Comparison of ENCODE assay signal across 8 mouse cellular contexts in the genomic region with DNA sequence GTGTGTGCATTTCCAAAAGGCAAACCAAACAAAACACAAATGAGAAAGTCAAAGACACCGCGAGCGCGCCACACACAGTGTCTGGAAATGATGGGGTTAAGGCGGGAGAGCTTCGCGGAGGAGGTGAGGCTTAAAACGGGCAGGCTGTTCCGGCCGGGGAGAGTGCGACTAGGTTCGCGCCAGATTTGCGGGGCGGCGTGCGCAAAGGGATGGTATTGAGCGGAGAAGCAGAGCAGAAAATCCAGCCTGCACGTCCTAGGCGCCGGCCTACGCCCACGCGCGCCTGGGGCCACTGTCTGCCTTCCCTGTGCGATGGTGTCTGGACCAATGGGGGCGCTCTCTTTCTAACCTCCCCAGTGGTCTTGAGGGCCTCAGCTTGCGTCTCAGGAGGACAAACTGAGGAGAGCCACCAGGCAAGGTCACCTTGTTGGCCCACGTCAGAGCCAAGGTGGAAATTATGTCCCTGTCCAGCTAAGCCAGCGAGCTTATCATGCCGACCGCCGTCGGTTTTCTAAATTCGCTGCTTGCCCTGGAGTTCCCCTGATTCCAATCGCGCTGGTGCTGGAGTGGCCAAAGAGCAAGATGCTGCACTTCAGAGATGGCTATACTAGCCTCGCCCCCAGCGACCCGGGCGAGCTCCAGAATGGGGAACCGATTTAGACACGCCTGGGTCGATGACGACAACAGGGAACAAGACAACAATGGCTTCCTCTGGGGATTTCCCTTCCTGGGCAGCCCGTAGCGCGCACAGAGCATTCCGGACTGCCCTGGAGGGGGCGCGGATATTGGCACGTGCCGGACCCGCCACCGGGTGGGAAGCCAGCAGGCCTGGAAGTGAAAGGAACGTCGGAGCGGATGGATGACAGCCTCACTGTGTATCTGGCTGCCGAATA. TPM values are rescaled to one million over a fixed set of nuclear protein-coding genes. Genes with fewer than 3 reads are reported as not detected.
DNase-seq lines count a peak whose midpoint lies in the region; ATAC-seq and TF ChIP-seq lines count a peak whose summit lies in the region.

No protein-coding gene starts in this region.

- peaks cover 100% of the 10 kb centered on the region for H3K27me3 ChIP-seq in embryonic facial prominence, embryonic 13.5 days
- H3K27me3 ChIP-seq in heart, postnatal 0 days (ENCODE audit: control insufficient read depth, insufficient read depth, low read length), result peaks cover 76% of the 10 kb centered on the region

- H3K36me3 ChIP-seq in embryonic facial prominence, embryonic 13.5 days, result no peaks in the 10 kb centered on the region
- no peaks in the 10 kb centered on the region for H3K36me3 ChIP-seq in heart, postnatal 0 days (replicated peaks; ENCODE audit: control insufficient read depth, insufficient read depth, low read length)

- no peak for TF ChIP-seq EP300 in heart, postnatal 0 days (IDR thresholded peaks at IDR 0.05; ENCODE audit: low read depth)

- under 1% methylated on average over 59 of the region's 59 CpGs for WGBS in embryonic facial prominence, embryonic 13.5 days
- WGBS in heart, postnatal 0 days, result under 1% methylated on average over 59 of the region's 59 CpGs

- H3K4me2 ChIP-seq in embryonic facial prominence, embryonic 13.5 days, result peak overlapping the region; percentile 76
- peak overlapping the region; percentile 52 for H3K4me2 ChIP-seq in heart, postnatal 0 days (ENCODE audit: low read depth, low read length)

- 0 out of 2 replicates have a peak overlapping the region, but pooled peaks have one; percentile 12 for H3K9ac ChIP-seq in embryonic facial prominence, embryonic 13.5 days
- H3K9ac ChIP-seq in heart, postnatal 0 days (replicated peaks; ENCODE audit: low read depth, low read length), result no peak overlapping the region

- no peak for TF ChIP-seq CTCF in heart, postnatal 0 days (IDR thresholded peaks at IDR 0.05; ENCODE audit: low read depth)

- DNase-seq in left cerebral cortex, adult 18-20 months (ENCODE audit: low spot score in 2 of 2), result peak; percentile 63 to 82
- no peak for DNase-seq in left cerebral cortex, adult 8-10 months (ENCODE audit: low spot score in 2 of 2)
- peak; percentile 76 for DNase-seq in heart, postnatal 0 days (ENCODE audit: low spot score)
- peak; percentile 65 for DNase-seq in kidney, postnatal 10 days
- peak; percentile 88 for DNase-seq in lung, postnatal 10 days
- DNase-seq in yolk sac, embryonic 10.5 days (ENCODE audit: low spot score), result peak; percentile 22

- no peak overlapping the region for H3K27ac ChIP-seq in embryonic facial prominence, embryonic 13.5 days
- H3K27ac ChIP-seq in heart, postnatal 0 days (ENCODE audit: low read depth), result no peak overlapping the region

- H3K4me1 ChIP-seq in embryonic facial prominence, embryonic 13.5 days, result peaks cover 34% of the 10 kb centered on the region
- H3K4me1 ChIP-seq in heart, postnatal 0 days (ENCODE audit: control insufficient read depth, insufficient read depth), result peaks cover 22% of the 10 kb centered on the region; the same call in 1 of the 2 replicates

- H3K9me3 ChIP-seq in embryonic facial prominence, embryonic 13.5 days, result no peaks in the 10 kb centered on the region
- H3K9me3 ChIP-seq in heart, postnatal 0 days (replicated peaks; ENCODE audit: control insufficient read depth, low read length), result no peaks in the 10 kb centered on the region

- no peak for ATAC-seq in embryonic facial prominence, embryonic 13.5 days (ENCODE audit: insufficient number of reproducible peaks, insufficient read depth, low FRiP score, low TSS enrichment, low read depth)
- peak; percentile 80 for ATAC-seq in heart, postnatal 0 days (ENCODE audit: insufficient read depth, low read depth)
- ATAC-seq in neutrophil, adult 5-6 weeks (ENCODE audit: extremely low read depth, insufficient number of reproducible peaks, low FRiP score, poor library complexity, severe bottlenecking), result peak; percentile 79

- H3K4me3 ChIP-seq in embryonic facial prominence, embryonic 13.5 days, result peak overlapping the region; percentile 47
- H3K4me3 ChIP-seq in heart, postnatal 0 days (ENCODE audit: low read depth, low read length), result peak overlapping the region; percentile 44

RNA-seq across cellular contexts. Expression of a gene that starts 11.0 kb away (rescaled TPM):
- not detected for total RNA-seq in left cerebral cortex, adult 18-20 months (2021)
- total RNA-seq in left cerebral cortex, adult 8-10 months (2022), result not detected
- polyA plus RNA-seq in embryonic facial prominence, embryonic 13.5 days (2015; fragmentation: Nextera tagmentation; extraction: Ambion mirVana), result not detected in 2 replicates
- total RNA-seq in heart, postnatal 0 days (2014; rRNA removed; ENCODE audit: low replicate concordance), result not detected in 2 replicates
- polyA plus RNA-seq in heart, postnatal 0 days (2015; fragmentation: Nextera tagmentation; extraction: Ambion mirVana), result not detected in 2 replicates
- not detected in 2 replicates for total RNA-seq in neutrophil, adult 5-6 weeks (2017)

RNA-seq across cellular contexts. Expression of a gene that starts 13.0 kb away (rescaled TPM):
- 100 to 1,000 TPM; 145 to 165 TPM for total RNA-seq in left cerebral cortex, adult 18-20 months (2021)
- 100 to 1,000 TPM; 102 to 124 (median 110) TPM for total RNA-seq in left cerebral cortex, adult 8-10 months (2022)
- 0.73 TPM in 1 of 2 replicates, not detected in the other for polyA plus RNA-seq in embryonic facial prominence, embryonic 13.5 days (2015; fragmentation: Nextera tagmentation; extraction: Ambion mirVana)
- total RNA-seq in heart, postnatal 0 days (2014; rRNA removed; ENCODE audit: low replicate concordance), result not detected in 2 replicates
- 0.08 and 0.18 TPM in 2 replicates for polyA plus RNA-seq in heart, postnatal 0 days (2015; fragmentation: Nextera tagmentation; extraction: Ambion mirVana)
- total RNA-seq in neutrophil, adult 5-6 weeks (2017), result not detected in 2 replicates

RNA-seq across cellular contexts. Expression of a gene that starts 21.5 kb away (rescaled TPM):
- 1 to 10 TPM; 1.7 to 1.9 TPM for total RNA-seq in left cerebral cortex, adult 18-20 months (2021)
- 1 to 10 TPM in 2 of 4 experiments, under 1 TPM in 2; 0.50 to 2.0 (median 1.1) TPM for total RNA-seq in left cerebral cortex, adult 8-10 months (2022)
- polyA plus RNA-seq in embryonic facial prominence, embryonic 13.5 days (2015; fragmentation: Nextera tagmentation; extraction: Ambion mirVana), result 0.37 and 0.62 TPM in 2 replicates
- total RNA-seq in heart, postnatal 0 days (2014; rRNA removed; ENCODE audit: low replicate concordance), result 4.2 and 8.8 TPM in 2 replicates
- polyA plus RNA-seq in heart, postnatal 0 days (2015; fragmentation: Nextera tagmentation; extraction: Ambion mirVana), result 16.4 and 16.5 TPM in 2 replicates
- not detected in 2 replicates for total RNA-seq in neutrophil, adult 5-6 weeks (2017)

RNA-seq across cellular contexts. Expression of a gene that starts 40.5 kb away (rescaled TPM):
- 10 to 100 TPM; 19.2 to 24.4 TPM for total RNA-seq in left cerebral cortex, adult 18-20 months (2021)
- 10 to 100 TPM; 16.8 to 28.5 (median 20.1) TPM for total RNA-seq in left cerebral cortex, adult 8-10 months (2022)
- polyA plus RNA-seq in embryonic facial prominence, embryonic 13.5 days (2015; fragmentation: Nextera tagmentation; extraction: Ambion mirVana), result 27.9 and 30.2 TPM in 2 replicates
- total RNA-seq in heart, postnatal 0 days (2014; rRNA removed; ENCODE audit: low replicate concordance), result 24.6 and 74.6 TPM in 2 replicates
- polyA plus RNA-seq in heart, postnatal 0 days (2015; fragmentation: Nextera tagmentation; extraction: Ambion mirVana), result 5.4 and 5.7 TPM in 2 replicates
- 10.6 and 19.6 TPM in 2 replicates for total RNA-seq in neutrophil, adult 5-6 weeks (2017)

RNA-seq across cellular contexts. Expression of a gene that starts 43.6 kb away (rescaled TPM):
- 1 to 10 TPM; 1.4 to 2.8 TPM for total RNA-seq in left cerebral cortex, adult 18-20 months (2021)
- total RNA-seq in left cerebral cortex, adult 8-10 months (2022), result 1 to 10 TPM in 1 of 4 experiments, not detected in 3; 2.3 TPM
- not detected in 2 replicates for polyA plus RNA-seq in embryonic facial prominence, embryonic 13.5 days (2015; fragmentation: Nextera tagmentation; extraction: Ambion mirVana)
- not detected in 2 replicates for total RNA-seq in heart, postnatal 0 days (2014; rRNA removed; ENCODE audit: low replicate concordance)
- polyA plus RNA-seq in heart, postnatal 0 days (2015; fragmentation: Nextera tagmentation; extraction: Ambion mirVana), result not detected in 2 replicates
- not detected in 2 replicates for total RNA-seq in neutrophil, adult 5-6 weeks (2017)

Comparison
In these comparisons a context has a peak if more than half of its experiments do, and no peak if none do; other contexts are left out.
1. DNase-seq: peak in left cerebral cortex, adult 18-20 months (2 of 2), heart, postnatal 0 days (single experiment), kidney, postnatal 10 days (single experiment), lung, postnatal 10 days (single experiment) and yolk sac, embryonic 10.5 days (single experiment); none in left cerebral cortex, adult 8-10 months (0 of 2).
2. RNA of a gene that starts 13.0 kb away (total RNA-seq): 145 to 165 TPM in left cerebral cortex, adult 18-20 months and 102 to 124 TPM in left cerebral cortex, adult 8-10 months; not detected in heart, postnatal 0 days and not detected in neutrophil, adult 5-6 weeks; every median in the first group is over 100 times any median in the second.